Mouse (Mus musculus): ENCODE results near the gene Bmyc.

- TF ChIP-seq CTCF (IDR thresholded peaks at IDR 0.05; ENCODE audit: low read depth, low read length) (no peak), GATA2 (IDR thresholded peaks at IDR 0.05; ENCODE audit: borderline replicate concordance, low read depth, low read length) (no peak), TAL1 (conservative IDR thresholded peaks at IDR 0.05; ENCODE audit: low read depth, low read length) (no peak), POLR2AphosphoS5 (IDR thresholded peaks at IDR 0.05; ENCODE audit: insufficient replicate concordance, low read depth, low read length) (no peak)
Observed at GRCm38 (mm10) chr2:25703706-25704105, 2.8 kb upstream of the Bmyc start.

Data from G1E (cell line).